Mouse (Mus musculus) thymus, adult 2 months (tissue): ENCODE measurements around the gene Ece1. TPM values are rescaled to one million over a fixed set of nuclear protein-coding genes. Genes with fewer than 3 reads are reported as not detected.

Experiments used
- DNase-seq: peaks from one replicate; pipeline ENCODE4 v3.0.0; 2021
- H3K27ac ChIP-seq: fragments of 200-500 bp; 2 replicates; pipeline ENCODE4 v1.5.1; 2012; ENCODE audit warnings: low read length, control low read depth; ENCODE audit not compliant: control insufficient read depth, insufficient read depth
- H3K27me3 ChIP-seq: fragments of 200-500 bp; 2 replicates; pipeline ENCODE4 v1.6.1; 2012; ENCODE audit warnings: mild to moderate bottlenecking, low read length, moderate library complexity, mixed read lengths; ENCODE audit not compliant: control insufficient read depth, insufficient read depth
- H3K36me3 ChIP-seq: fragments of 200-500 bp; 2 replicates; pipeline ENCODE4 v1.6.1; 2012; ENCODE audit warnings: mild to moderate bottlenecking, low read length, moderate library complexity; ENCODE audit not compliant: control insufficient read depth, insufficient read depth
- H3K4me1 ChIP-seq: fragments of 200-500 bp; replicated peaks from 2 replicates; pipeline ENCODE4 v1.6.1; 2012; ENCODE audit warnings: low read length; ENCODE audit not compliant: control insufficient read depth, insufficient read depth
- H3K4me3 ChIP-seq: fragments of 200-500 bp; 2 replicates; pipeline ENCODE4 v1.5.1; 2012; ENCODE audit warnings: mild to moderate bottlenecking, low read length, control low read depth, moderate library complexity; ENCODE audit not compliant: control insufficient read depth, insufficient read depth
- CTCF ChIP-seq: fragments of 200-500 bp; IDR thresholded peaks from 2 replicates; pipeline ENCODE4 v1.5.1; 2012; ENCODE audit warnings: mild to moderate bottlenecking, control low read depth, low read length, moderate library complexity, borderline replicate concordance; ENCODE audit not compliant: control insufficient read depth, poor library complexity, insufficient read depth; ENCODE audit errors: extremely low read depth
- POLR2A ChIP-seq: fragments of 200-500 bp; IDR thresholded peaks from 2 replicates; pipeline ENCODE4 v1.6.1; 2012; ENCODE audit warnings: mild to moderate bottlenecking, low read length, control low read depth, moderate library complexity; ENCODE audit not compliant: control insufficient read depth, poor library complexity, insufficient read depth; ENCODE audit errors: extremely low read depth
- WGBS: fragments of 180-500 bp; shearing (Covaris S2); methylation state at CpG from one replicate; pipeline ENCODE4 v1.1.7; 2018; 5-methylcytosine and 5-hydroxymethylcytosine counted together
- polyA plus RNA-seq: library from polyadenylated mRNA; depleted of rRNA; stranded (reverse); fragments of >200 nt; gene quantifications from 2 replicates; pipeline ENCODE4 v1.2.3, GENCODE M21; 2012

Gene Ece1
- polyA plus RNA-seq, 1 experiment: 27.3 TPM

DNA sequence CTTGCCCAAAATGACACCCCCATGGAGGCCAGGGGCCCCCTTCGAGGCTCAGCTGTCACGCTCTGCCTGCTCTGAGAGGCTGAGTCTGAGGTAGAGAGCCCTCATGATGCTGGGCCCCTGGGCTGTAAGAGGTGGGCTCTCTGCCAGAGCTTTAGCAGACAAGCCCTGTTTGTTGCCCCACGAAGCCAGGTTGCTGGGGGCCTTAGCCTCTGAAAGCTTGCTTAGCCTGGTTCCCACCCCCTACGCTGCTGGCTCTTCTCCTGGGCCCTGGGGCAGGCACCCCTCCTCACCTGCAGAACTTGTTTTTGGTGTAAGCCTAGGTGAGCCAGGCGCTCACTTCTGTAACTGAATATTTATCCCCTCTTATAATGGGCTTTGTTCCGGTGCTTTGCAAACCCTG lies 55.6 kb downstream of the Ece1 start:
- 96% methylated on average over 6 of the region's 6 CpGs for WGBS
- Histone ChIP-seq H3K27ac (no peak overlapping the region), H3K4me3 (no peak overlapping the region), H3K27me3 (no peaks in the 10 kb centered on the region), H3K4me1 (peaks cover 9% of the 10 kb centered on the region), H3K36me3 (no peaks in the 10 kb centered on the region)
- DNase-seq: no peak
- TF ChIP-seq CTCF (no peak), POLR2A (no peak)

DNA sequence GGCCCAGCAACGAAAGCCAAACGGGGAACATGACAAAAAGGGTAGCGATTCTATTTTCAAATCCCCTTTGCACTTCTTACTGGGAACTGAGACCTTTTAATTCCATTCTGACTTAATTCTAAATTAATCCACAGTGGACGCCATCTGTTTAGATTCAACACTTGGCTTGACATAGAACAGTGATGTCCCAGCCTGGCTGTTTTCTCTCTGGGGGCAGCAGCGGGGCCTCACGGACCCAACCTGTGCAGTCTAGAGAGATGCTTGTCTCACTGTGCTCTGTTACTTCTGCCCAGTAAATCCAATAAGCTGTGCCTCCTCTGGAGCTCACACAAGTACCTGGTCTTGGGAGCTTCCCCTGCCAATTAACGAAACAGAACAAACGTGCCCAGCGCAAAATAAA lies 56.5 kb downstream of the Ece1 start:
- Histone ChIP-seq H3K27me3 (no peaks in the 10 kb centered on the region), H3K4me1 (peaks cover 4% of the 10 kb centered on the region), H3K4me3 (no peak overlapping the region), H3K36me3 (no peaks in the 10 kb centered on the region), H3K27ac (no peak overlapping the region)
- DNase-seq: no peak
- TF ChIP-seq POLR2A (no peak), CTCF (no peak)
- WGBS: 94% methylated on average over 9 of the region's 9 CpGs

DNA sequence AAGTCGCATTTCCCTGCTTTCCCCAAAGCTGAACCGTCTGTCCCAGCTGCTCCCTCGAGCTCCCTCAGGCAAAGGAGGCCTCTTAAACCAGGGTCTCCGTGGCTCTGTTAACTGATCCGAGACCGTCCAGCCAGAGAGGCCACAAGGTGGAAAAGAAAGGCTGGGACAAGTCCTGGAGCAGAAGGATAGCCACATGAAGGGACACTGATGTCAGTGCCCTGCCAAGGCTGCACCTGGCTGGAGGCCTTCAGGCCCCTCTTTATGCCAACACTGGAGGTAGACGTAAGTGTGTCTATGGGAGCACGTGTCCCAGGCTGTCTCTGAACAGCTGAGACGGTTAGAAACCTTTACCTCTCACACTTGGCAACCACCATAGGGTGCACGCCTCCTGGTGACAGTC lies 57.1 kb downstream of the Ece1 start:
- DNase-seq: no peak

DNA sequence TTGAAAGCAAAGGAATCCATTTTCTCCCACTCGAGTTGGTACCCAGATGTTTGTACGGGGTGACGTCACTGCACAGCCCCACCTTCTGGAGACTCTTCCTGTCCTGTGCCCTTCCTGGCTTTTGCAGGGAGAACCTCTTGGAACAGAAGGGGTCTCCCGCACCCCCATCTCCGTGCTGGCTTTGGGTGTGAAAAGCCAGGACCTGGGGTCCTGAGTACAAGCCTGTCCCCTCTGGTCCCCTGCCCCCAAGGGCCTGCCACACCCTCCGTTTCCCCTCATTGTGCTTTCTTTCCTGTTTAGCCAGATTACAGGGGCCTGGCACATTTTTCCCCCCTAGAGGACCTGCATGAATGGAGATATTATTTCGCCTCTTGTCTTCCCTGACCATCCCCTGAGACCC lies 58.0 kb downstream of the Ece1 start:
- Histone ChIP-seq H3K4me1 (no peaks in the 10 kb centered on the region), H3K27me3 (no peaks in the 10 kb centered on the region), H3K4me3 (no peak overlapping the region), H3K36me3 (no peaks in the 10 kb centered on the region), H3K27ac (no peak overlapping the region)
- DNase-seq: no peak
- TF ChIP-seq CTCF (no peak), POLR2A (no peak)
- WGBS: 87% methylated on average over 7 of the region's 7 CpGs

More for the DNA sequence above, 57.1 kb downstream of the Ece1 start:
- Histone ChIP-seq H3K36me3 (no peaks in the 10 kb centered on the region), H3K4me3 (no peak overlapping the region), H3K27me3 (no peaks in the 10 kb centered on the region), H3K27ac (no peak overlapping the region), H3K4me1 (no peaks in the 10 kb centered on the region)
- 91% methylated on average over 10 of the region's 10 CpGs for WGBS
- TF ChIP-seq POLR2A (no peak), CTCF (no peak)

DNA sequence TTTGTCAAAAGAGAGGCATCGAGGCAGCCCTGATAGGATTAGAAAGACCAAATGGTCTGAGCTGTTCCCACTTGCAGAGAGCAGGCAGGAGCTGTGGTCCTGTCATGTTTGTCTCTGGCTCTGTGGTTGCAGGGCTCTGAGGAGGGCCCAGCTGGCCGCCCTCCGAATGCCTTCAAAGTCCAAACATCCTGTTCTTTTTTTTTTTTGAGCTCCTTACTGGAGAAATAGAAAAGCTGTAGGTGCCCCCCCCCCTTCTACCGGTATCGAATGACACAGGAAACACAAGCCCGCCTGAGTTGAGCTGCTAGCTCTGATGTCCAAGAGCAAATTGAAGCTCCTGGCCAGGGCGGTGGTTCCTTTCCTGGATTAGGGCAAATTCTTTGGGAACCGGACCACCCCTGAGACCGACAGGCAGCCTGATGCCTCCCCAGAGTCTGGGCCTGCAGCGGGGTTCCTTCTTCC lies 58.5 kb downstream of the Ece1 start:
- H3K4me3 ChIP-seq: no peak overlapping the region
- H3K27ac ChIP-seq: no peak overlapping the region
- no peaks in the 10 kb centered on the region for H3K36me3 ChIP-seq
- WGBS: 82% methylated on average over 10 of the region's 10 CpGs
- no peaks in the 10 kb centered on the region for H3K4me1 ChIP-seq
- DNase-seq: no peak
- H3K27me3 ChIP-seq: no peaks in the 10 kb centered on the region
- TF ChIP-seq CTCF (no peak), POLR2A (no peak)

DNA sequence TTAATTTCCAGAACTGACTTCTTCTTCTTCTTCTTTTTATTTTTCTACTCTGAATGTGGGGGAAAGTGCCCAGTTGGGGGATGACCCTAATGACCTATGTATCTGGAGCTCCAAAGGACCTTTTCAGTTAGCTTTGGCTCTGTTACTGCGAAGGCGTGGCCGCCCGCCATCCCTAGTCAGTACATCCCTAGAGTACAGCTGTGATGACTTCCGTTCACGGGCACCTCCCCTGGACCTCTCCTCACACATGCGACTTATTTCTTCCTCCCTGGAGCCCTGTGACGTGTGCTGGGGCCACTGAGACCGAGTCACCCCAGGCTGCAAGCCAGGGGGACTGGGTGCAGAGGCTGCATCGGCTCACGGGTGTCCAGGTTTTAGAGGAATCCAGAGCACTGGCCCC lies 59.5 kb downstream of the Ece1 start:
- no peak overlapping the region for H3K27ac ChIP-seq
- no peaks in the 10 kb centered on the region for H3K27me3 ChIP-seq
- TF ChIP-seq CTCF: no peak
- no peak for TF ChIP-seq POLR2A
- H3K4me3 ChIP-seq: no peak overlapping the region
- WGBS: 94% methylated on average over 11 of the region's 11 CpGs
- DNase-seq: no peak
- no peaks in the 10 kb centered on the region for H3K4me1 ChIP-seq
- H3K36me3 ChIP-seq: no peaks in the 10 kb centered on the region

DNA sequence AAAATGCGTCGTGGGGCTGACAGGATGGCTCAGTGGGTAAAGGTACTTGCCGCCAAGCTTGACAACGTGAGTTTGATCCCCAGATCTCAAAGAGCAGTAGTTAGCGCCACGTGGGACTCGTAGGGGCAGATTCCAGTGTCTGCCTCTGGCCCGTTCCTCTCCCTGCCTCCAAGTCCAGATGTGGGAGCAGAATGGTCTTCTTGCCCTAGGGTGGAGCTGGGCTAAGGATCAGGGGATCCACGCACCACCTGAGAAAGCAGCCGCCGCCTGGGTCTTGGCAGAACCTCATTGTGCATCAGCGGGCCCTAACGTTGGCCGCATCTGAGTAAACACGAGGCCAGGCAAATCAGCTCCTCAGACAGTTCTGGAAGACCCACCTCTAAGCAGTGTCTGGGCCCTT lies 61.0 kb downstream of the Ece1 start:
- TF ChIP-seq CTCF (no peak), POLR2A (no peak)
- DNase-seq: no peak
- no peaks in the 10 kb centered on the region for H3K4me1 ChIP-seq
- 97% methylated on average over 15 of the region's 15 CpGs for WGBS
- no peaks in the 10 kb centered on the region for H3K36me3 ChIP-seq
- no peaks in the 10 kb centered on the region for H3K27me3 ChIP-seq
- no peak overlapping the region for H3K4me3 ChIP-seq
- H3K27ac ChIP-seq: no peak overlapping the region
